Mouse (Mus musculus) hindbrain, embryonic 13.5 days (tissue): ENCODE results near the gene Pex14. TPM values are rescaled to one million over a fixed set of nuclear protein-coding genes. Genes with fewer than 3 reads are reported as not detected.

Source experiments
- ATAC-seq: fragments of 200-750 bp; cut with Nextera tagmentation; 2 replicates; pipeline ENCODE4 v1.8.0; 2017; ENCODE audit warnings: moderate TSS enrichment; ENCODE audit not compliant: low FRiP score
- H3K27ac ChIP-seq: fragments of 300-500 bp; sonication (generic); 2 replicates; pipeline ENCODE4 v1.5.1; 2015; ENCODE audit warnings: inconsistent platforms, mild to moderate bottlenecking, moderate library complexity
- H3K27me3 ChIP-seq: fragments of 300-500 bp; sonication (generic); 2 replicates; pipeline ENCODE4 v1.6.1; 2015; ENCODE audit warnings: mild to moderate bottlenecking, inconsistent platforms
- H3K36me3 ChIP-seq: fragments of 300-500 bp; sonication (generic); 2 replicates; pipeline ENCODE4 v1.6.1; 2015; ENCODE audit warnings: mild to moderate bottlenecking, inconsistent platforms
- H3K4me1 ChIP-seq: fragments of 300-500 bp; sonication (generic); replicated peaks from 2 replicates; pipeline ENCODE4 v1.6.1; 2015; ENCODE audit warnings: inconsistent platforms
- H3K4me2 ChIP-seq: fragments of 300-500 bp; sonication (generic); 2 replicates; pipeline ENCODE4 v1.6.1; 2015; ENCODE audit warnings: inconsistent platforms, mild to moderate bottlenecking, moderate library complexity
- H3K4me3 ChIP-seq: fragments of 300-500 bp; sonication (generic); 2 replicates; pipeline ENCODE4 v1.5.1; 2015; ENCODE audit warnings: mild to moderate bottlenecking, inconsistent platforms
- H3K9ac ChIP-seq: fragments of 300-500 bp; sonication (generic); 2 replicates; pipeline ENCODE4 v1.6.1; 2015; ENCODE audit warnings: mild to moderate bottlenecking, inconsistent platforms
- H3K9me3 ChIP-seq: fragments of 300-500 bp; sonication (generic); 2 replicates; pipeline ENCODE4 v1.6.1; 2016; ENCODE audit warnings: inconsistent platforms
- WGBS: fragments of 180-500 bp; shearing (Covaris S2); methylation state at CpG from one replicate; pipeline ENCODE4 v1.1.7; 2015; 5-methylcytosine and 5-hydroxymethylcytosine counted together
- polyA plus RNA-seq: library from polyadenylated mRNA; unstranded; fragments of >200 nt; fragmentation: Nextera tagmentation; extraction: Ambion mirVana; gene quantifications from 2 replicates; pipeline ENCODE4 v1.2.1, GENCODE M21; 2015

Pex14 gene
- polyA plus RNA-seq, 1 experiment from 2014 or later = 52.6 TPM

DNA sequence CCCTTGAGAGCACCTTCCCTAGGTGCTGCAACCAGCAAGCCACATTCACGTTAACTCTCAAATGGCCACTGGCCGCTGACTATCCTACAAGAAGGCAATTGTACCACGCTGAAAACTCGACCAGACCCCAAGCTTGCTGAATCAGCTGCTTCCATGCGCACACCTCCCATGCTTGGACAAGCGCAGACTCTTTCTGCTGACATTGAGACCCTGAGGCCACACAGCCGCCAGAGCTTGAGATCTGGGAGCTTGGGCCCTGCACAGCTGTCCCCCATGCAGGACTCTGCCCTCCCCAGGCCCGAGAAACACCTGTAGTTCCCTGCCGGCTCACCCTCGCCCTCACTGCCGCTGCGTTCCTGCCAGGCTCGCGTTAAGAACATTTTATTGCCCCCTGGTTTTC is 127.0 kb downstream of the Pex14 start:
- Histone ChIP-seq H3K27me3 (no peaks in the 10 kb centered on the region; the same call in 1 of the 2 replicates), H3K9me3 (no peaks in the 10 kb centered on the region), H3K4me3 (no peak overlapping the region), H3K27ac (no peak overlapping the region), H3K4me1 (peaks cover 64% of the 10 kb centered on the region), H3K4me2 (no peak overlapping the region), H3K9ac (no peak overlapping the region), H3K36me3 (no peaks in the 10 kb centered on the region)
- 81% methylated on average over 14 of the region's 14 CpGs for WGBS
- ATAC-seq = no peak

DNA sequence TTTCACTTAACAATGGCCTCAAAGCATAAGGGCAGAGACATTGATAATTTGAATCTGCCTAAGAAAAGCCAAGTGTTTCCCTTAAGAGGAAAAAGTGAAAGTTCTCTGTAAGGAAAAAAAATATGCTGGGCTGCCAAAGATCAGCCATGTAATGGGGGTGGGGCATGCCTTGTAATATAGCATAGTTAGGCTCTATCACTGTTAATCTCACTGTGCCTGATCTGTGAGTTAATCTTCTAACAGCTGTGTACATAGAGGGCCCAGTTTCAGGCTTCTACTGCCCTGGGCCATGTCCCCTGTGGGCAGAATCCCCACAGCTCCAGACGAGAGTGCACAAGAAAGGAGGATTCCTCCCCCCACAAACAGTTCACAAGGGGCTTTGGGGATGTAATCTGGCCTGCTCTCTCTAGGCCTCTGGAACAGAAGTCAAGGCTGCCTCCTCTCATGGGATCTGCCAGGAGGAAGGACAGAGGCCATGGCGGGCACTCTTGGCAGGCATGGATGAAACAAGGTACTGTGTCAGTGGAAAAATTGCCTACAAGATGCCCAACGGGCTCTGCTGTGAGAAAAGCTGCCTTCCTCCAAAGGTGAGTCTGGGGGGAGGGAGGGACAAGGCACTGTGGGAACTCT is 127.9 kb downstream of the Pex14 start:
- H3K27me3 ChIP-seq = no peaks in the 10 kb centered on the region; the same call in 1 of the 2 replicates
- H3K4me1 ChIP-seq = peaks cover 73% of the 10 kb centered on the region
- H3K4me2 ChIP-seq = no peak overlapping the region
- H3K9ac ChIP-seq = no peak overlapping the region; the same call in 1 of the 2 replicates
- H3K36me3 ChIP-seq = no peaks in the 10 kb centered on the region
- H3K27ac ChIP-seq = no peak overlapping the region
- WGBS = 61% methylated on average over 3 of the region's 3 CpGs
- no peak for ATAC-seq
- no peaks in the 10 kb centered on the region for H3K9me3 ChIP-seq
- H3K4me3 ChIP-seq = no peak overlapping the region

DNA sequence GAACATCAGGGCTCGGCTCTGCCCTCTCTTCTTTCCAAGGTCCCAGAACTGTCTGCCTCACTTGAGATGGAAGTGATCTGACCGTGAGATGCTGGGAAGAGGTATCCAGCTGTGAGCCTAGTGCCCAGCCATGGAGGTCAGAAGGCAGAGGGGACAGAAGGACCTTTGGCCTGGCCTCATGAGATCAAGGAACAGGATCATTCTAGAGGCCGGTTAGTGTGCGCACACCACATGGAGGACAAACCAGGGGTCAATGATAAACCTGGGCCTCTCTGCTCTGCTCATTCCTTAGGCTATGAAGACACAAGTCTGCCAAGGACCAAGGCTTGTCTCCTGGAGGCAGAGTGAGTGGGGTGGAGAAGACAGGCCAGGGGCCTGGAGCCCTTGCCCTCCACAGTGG is 128.9 kb downstream of the Pex14 start:
- H3K27ac ChIP-seq = no peak overlapping the region
- no peak overlapping the region for H3K4me3 ChIP-seq
- H3K27me3 ChIP-seq = no peaks in the 10 kb centered on the region; the same call in 1 of the 2 replicates
- no peak overlapping the region for H3K4me2 ChIP-seq
- peaks cover 83% of the 10 kb centered on the region for H3K4me1 ChIP-seq
- ATAC-seq = no peak
- H3K36me3 ChIP-seq = no peaks in the 10 kb centered on the region
- H3K9me3 ChIP-seq = no peaks in the 10 kb centered on the region
- 79% methylated on average over 4 of the region's 4 CpGs for WGBS
- no peak overlapping the region for H3K9ac ChIP-seq

DNA sequence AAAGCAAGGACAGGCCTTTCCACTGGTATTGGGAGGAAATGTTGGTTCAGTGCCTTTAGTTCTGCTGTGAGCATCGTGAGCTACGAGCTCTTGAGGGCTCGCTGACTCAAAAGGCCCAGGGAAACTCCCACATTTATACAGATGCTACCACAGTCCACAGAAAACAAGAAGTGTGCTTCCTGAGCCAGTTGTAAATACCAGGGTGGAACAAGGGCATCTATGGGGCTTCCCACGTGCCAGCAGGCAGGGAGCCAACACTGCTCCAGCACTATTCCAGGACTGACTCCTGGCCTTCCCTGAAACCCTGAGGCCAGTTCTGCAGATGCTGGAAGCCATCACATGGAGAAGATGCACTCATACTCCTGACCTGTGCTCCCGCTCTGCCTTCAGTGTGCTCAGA is 130.1 kb downstream of the Pex14 start:
- WGBS = 81% methylated on average over 5 of the region's 5 CpGs
- H3K27ac ChIP-seq = no peak overlapping the region
- H3K9ac ChIP-seq = 0 out of 2 replicates have a peak overlapping the region, but pooled peaks have one; percentile 0
- H3K36me3 ChIP-seq = no peaks in the 10 kb centered on the region
- no peak overlapping the region for H3K4me2 ChIP-seq
- H3K9me3 ChIP-seq = no peaks in the 10 kb centered on the region
- no peak overlapping the region for H3K4me3 ChIP-seq
- ATAC-seq = no peak
- H3K4me1 ChIP-seq = peaks cover 75% of the 10 kb centered on the region
- H3K27me3 ChIP-seq = no peaks in the 10 kb centered on the region; the same call in 1 of the 2 replicates

DNA sequence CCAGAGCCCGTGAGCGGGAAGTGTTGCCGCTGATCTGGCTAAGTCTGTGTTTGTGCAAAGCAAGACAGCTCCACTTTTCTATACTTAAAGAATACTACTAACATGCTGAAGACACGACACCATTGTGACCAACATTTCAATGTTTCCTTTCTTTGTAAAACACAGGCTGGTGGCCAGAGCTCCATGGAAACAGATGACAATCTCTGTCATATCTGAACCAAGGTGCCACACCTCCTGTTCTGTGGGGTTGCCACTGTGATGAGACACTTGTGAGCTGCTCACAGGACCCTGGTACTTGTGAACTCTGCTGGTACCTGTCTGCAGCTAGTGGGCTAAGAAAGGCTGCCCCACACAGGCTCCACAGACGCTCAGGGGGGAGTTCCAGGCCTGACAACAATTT is 130.8 kb downstream of the Pex14 start:
- H3K27me3 ChIP-seq = no peaks in the 10 kb centered on the region; the same call in 1 of the 2 replicates
- WGBS = 71% methylated on average over 5 of the region's 5 CpGs
- no peak overlapping the region for H3K4me2 ChIP-seq
- H3K9me3 ChIP-seq = no peaks in the 10 kb centered on the region
- no peaks in the 10 kb centered on the region for H3K36me3 ChIP-seq
- H3K4me1 ChIP-seq = peaks cover 68% of the 10 kb centered on the region
- ATAC-seq = no peak
- no peak overlapping the region for H3K4me3 ChIP-seq
- no peak overlapping the region for H3K27ac ChIP-seq
- H3K9ac ChIP-seq = no peak overlapping the region

DNA sequence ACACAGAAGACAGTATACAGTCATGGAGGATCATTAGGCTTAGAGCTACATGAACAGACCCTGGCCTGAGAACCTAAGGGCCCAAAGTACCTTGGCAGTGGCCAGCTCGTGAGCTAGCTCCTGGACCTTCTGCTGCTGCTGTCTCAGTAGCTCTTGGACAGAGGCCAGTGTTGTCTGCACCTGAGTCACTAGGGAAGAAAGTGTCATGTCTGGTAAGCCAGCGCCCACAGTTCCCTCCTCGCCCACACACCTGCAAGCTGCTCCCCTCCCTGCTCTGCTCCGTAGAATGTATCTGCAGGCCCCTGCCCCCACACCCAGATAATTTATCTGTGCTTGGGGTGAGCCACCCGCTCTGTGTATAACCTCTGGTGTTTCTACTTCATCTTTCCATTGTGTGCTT is 133.5 kb downstream of the Pex14 start:
- peaks cover 15% of the 10 kb centered on the region for H3K36me3 ChIP-seq
- peaks cover 48% of the 10 kb centered on the region for H3K4me1 ChIP-seq
- H3K27ac ChIP-seq = peak overlapping the region; percentile 30
- WGBS = 85% methylated on average over 5 of the region's 5 CpGs
- ATAC-seq = no peak
- no peak overlapping the region for H3K9ac ChIP-seq
- no peaks in the 10 kb centered on the region for H3K9me3 ChIP-seq
- H3K4me3 ChIP-seq = no peak overlapping the region
- no peaks in the 10 kb centered on the region for H3K27me3 ChIP-seq
- H3K4me2 ChIP-seq = no peak overlapping the region

DNA sequence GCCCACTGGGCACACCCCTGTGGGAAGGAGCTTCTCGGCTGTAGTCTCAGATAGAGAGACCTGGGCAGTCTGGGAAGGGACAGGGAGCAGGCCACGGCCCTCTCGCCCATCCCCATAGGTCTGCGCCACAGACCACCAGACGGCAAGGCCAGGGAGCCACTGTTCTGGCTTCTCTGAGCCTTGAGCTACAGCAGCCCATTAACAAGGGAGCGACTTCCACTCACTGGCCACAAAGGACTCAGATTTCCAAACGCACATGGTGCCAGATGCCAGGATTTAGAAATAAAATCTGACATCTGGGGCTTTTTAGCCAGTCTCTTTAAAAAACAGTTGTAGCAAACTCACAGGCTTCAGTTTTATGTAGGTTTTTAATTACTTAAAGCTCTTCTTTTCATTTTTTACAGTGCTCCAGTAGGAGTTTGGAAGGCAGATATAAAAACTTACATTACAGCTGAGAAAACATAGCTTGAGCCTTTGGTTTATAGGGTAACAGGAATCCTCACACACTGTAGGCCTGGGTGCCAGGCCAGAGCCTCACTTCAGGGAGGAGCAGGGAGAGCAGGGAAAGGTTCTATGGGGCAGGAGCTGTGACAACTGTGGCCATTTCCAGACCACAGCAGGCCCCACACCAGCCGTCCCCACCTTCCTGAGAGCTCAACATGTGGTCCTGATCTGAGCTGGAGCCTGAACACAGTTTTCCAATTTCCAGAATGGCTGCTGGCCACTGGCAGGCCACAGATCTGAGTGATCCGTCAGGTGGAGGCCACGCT is 134.9 kb downstream of the Pex14 start:
- H3K9me3 ChIP-seq = no peaks in the 10 kb centered on the region

DNA sequence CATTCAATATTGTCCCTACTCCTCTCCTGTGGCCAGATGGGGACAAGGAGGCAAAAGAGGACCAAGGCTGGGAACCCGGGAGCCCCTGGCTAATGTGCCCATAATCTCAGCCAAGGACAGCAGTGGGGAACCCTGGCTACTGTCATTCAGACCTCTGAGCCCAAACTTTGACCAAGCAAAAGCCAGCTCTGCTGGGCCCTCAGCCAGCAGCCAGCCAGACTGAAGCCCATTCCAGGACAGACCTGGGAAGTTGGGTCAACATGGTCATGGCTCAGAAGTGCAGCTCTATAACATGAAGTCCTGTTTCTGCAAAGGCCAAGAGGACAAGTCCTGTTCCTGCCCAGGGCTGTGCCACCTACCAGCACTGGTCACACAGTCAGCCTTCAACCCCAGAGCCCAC is 137.6 kb downstream of the Pex14 start:
- Histone ChIP-seq H3K4me3 (no peak overlapping the region), H3K36me3 (peaks cover 28% of the 10 kb centered on the region), H3K4me2 (no peak overlapping the region), H3K9me3 (no peaks in the 10 kb centered on the region), H3K4me1 (peaks cover 18% of the 10 kb centered on the region), H3K9ac (no peak overlapping the region), H3K27me3 (peaks cover 3% of the 10 kb centered on the region; the same call in 1 of the 2 replicates), H3K27ac (no peak overlapping the region)
- no peak for ATAC-seq
- 88% methylated on average over 1 of the region's 1 CpGs for WGBS

More for the DNA sequence above, 134.9 kb downstream of the Pex14 start:
- Histone ChIP-seq H3K4me1 (peaks cover 38% of the 10 kb centered on the region), H3K27me3 (peaks cover 3% of the 10 kb centered on the region; the same call in 1 of the 2 replicates), H3K27ac (no peak overlapping the region), H3K4me3 (no peak overlapping the region), H3K4me2 (no peak overlapping the region), H3K36me3 (peaks cover 28% of the 10 kb centered on the region), H3K9ac (0 out of 2 replicates have a peak overlapping the region, but pooled peaks have one; percentile 24)
- 87% methylated on average over 10 of the region's 10 CpGs for WGBS
- no peak for ATAC-seq

DNA sequence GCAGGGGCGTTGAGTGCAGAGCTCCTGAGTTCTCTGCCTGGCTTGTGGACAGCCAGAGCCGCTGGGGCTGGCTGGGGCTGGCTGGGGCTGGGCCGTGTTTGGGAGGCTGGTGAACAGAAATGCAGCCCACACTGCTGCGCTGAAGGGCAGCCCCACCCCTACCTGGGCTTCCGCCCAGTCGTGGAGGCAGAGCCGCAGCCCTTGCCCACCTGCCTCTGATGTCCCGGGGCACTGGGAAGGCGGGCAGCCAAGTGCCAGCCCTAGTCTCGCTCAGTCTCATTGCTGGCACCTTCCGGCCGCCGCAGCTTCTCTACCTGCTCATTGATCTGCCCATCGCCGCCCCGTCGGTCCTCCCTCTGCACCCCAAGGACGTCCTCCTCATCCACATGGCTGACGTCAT is 138.6 kb downstream of the Pex14 start:
- no peak overlapping the region for H3K27ac ChIP-seq
- WGBS = 92% methylated on average over 19 of the region's 19 CpGs

DNA sequence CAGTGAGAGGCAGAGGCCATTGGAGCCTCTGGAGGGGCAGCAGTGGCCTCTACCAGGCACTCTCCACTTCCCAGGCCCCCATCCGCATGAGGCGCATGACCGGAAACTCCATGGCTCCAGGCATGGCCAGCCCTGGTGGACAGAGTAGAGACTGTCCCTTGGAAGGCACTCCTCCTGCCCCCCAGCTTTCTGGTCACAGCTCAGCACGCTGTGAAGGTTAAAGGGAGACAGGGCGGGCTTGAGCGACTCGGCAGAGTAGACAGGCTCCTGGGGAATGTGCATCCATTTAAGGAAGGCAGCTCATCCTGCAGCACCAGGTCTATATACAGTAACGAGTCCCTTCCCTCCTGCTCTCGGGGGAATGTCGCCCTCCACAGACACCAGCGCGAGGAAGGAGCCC is 139.7 kb downstream of the Pex14 start:
- Histone ChIP-seq H3K4me3 (no peak overlapping the region), H3K4me1 (peaks cover 11% of the 10 kb centered on the region), H3K27ac (no peak overlapping the region), H3K4me2 (no peak overlapping the region), H3K9ac (no peak overlapping the region), H3K27me3 (peaks cover 20% of the 10 kb centered on the region), H3K36me3 (peaks cover 28% of the 10 kb centered on the region), H3K9me3 (no peaks in the 10 kb centered on the region)
- 74% methylated on average over 12 of the region's 12 CpGs for WGBS
- ATAC-seq = no peak

More for the DNA sequence above, 138.6 kb downstream of the Pex14 start:
- no peak overlapping the region for H3K9ac ChIP-seq
- H3K4me2 ChIP-seq = no peak overlapping the region
- ATAC-seq = no peak
- peaks cover 28% of the 10 kb centered on the region for H3K36me3 ChIP-seq
- H3K9me3 ChIP-seq = no peaks in the 10 kb centered on the region
- H3K27me3 ChIP-seq = peaks cover 11% of the 10 kb centered on the region; the same call in 1 of the 2 replicates
- H3K4me1 ChIP-seq = peaks cover 8% of the 10 kb centered on the region
- H3K4me3 ChIP-seq = no peak overlapping the region

DNA sequence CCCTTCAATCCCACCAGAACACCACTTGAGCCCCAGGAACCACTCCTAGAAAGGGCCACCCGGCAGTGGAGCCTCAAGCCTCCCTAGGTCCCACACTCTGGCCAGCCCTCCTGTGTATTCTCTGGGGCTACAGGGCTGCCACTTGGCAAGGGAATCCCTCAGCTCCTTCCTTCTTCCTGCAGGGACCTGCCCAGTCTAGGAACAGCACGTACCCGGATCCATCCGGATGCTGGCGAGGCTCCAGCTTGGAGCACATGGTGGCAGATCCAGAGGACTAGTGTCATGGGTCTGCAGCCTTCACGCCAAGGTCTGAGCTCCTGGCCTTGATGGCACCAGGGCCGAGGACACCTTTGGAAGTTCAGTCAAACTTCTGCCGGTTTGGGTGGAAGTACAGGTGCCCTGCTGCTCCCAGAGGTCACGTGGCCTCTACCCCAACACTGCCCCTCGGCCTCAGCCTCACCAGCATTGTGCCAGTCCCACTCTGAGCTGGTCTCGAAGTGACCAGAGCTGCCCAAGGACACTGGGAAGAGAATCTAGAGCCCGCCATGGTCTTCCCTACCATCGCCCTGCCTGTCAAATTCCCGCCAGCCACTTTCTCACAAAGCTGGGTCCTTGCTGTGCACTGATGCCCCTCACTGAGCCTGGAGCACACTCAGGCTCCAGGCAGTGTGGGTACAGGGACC is 144.4 kb downstream of the Pex14 start:
- Histone ChIP-seq H3K27ac (no peak overlapping the region), H3K4me2 (no peak overlapping the region), H3K4me3 (no peak overlapping the region), H3K4me1 (peaks cover 41% of the 10 kb centered on the region), H3K9me3 (no peaks in the 10 kb centered on the region), H3K36me3 (peaks cover 5% of the 10 kb centered on the region), H3K27me3 (peaks cover 59% of the 10 kb centered on the region), H3K9ac (no peak overlapping the region)
- ATAC-seq = no peak
- WGBS = 83% methylated on average over 14 of the region's 14 CpGs
